Mouse (Mus musculus) neural tube, embryonic 13.5 days (tissue): ENCODE measurements around the gene Lpar3. TPM values are rescaled to one million over a fixed set of nuclear protein-coding genes. Genes with fewer than 3 reads are reported as not detected.

Source experiments
- ATAC-seq: fragments of 200-750 bp; cut with Nextera tagmentation; 2 replicates; pipeline ENCODE4 v1.8.0; 2017; ENCODE audit warnings: low read depth, mild to moderate bottlenecking, moderate TSS enrichment, moderate library complexity
- H3K27ac ChIP-seq: fragments of 300-500 bp; sonication (generic); replicated peaks from 2 replicates; pipeline ENCODE4 v1.5.1; 2015; ENCODE audit warnings: moderate library complexity, mild to moderate bottlenecking, inconsistent platforms
- H3K27me3 ChIP-seq: fragments of 300-500 bp; sonication (generic); 2 replicates; pipeline ENCODE4 v1.6.1; 2015; ENCODE audit warnings: mild to moderate bottlenecking, inconsistent platforms
- H3K36me3 ChIP-seq: fragments of 300-500 bp; sonication (generic); 2 replicates; pipeline ENCODE4 v1.6.1; 2015; ENCODE audit warnings: mild to moderate bottlenecking, inconsistent platforms
- H3K4me1 ChIP-seq: fragments of 300-500 bp; sonication (generic); replicated peaks from 2 replicates; pipeline ENCODE4 v1.6.1; 2015; ENCODE audit warnings: inconsistent platforms
- H3K4me2 ChIP-seq: fragments of 300-500 bp; sonication (generic); 2 replicates; pipeline ENCODE4 v1.6.1; 2015; ENCODE audit warnings: inconsistent platforms, mild to moderate bottlenecking, moderate library complexity
- H3K4me3 ChIP-seq: fragments of 300-500 bp; sonication (generic); 2 replicates; pipeline ENCODE4 v1.5.1; 2015; ENCODE audit warnings: mild to moderate bottlenecking, inconsistent platforms
- H3K9ac ChIP-seq: fragments of 300-500 bp; sonication (generic); 2 replicates; pipeline ENCODE4 v1.6.1; 2015; ENCODE audit warnings: moderate library complexity, mild to moderate bottlenecking, inconsistent platforms
- H3K9me3 ChIP-seq: fragments of 300-500 bp; sonication (generic); 2 replicates; pipeline ENCODE4 v1.6.1; 2016; ENCODE audit warnings: inconsistent platforms
- WGBS: fragments of 180-500 bp; shearing (Covaris S2); methylation state at CpG from one replicate; pipeline ENCODE4 v1.1.7; 2015; 5-methylcytosine and 5-hydroxymethylcytosine counted together
- polyA plus RNA-seq: library from polyadenylated mRNA; unstranded; fragments of >200 nt; fragmentation: Nextera tagmentation; extraction: Ambion mirVana; gene quantifications from 2 replicates; pipeline ENCODE4 v1.2.1, GENCODE M21; 2015

The Lpar3 gene
- polyA plus RNA-seq, 1 experiment from 2014 or later, result 0.92 TPM

DNA sequence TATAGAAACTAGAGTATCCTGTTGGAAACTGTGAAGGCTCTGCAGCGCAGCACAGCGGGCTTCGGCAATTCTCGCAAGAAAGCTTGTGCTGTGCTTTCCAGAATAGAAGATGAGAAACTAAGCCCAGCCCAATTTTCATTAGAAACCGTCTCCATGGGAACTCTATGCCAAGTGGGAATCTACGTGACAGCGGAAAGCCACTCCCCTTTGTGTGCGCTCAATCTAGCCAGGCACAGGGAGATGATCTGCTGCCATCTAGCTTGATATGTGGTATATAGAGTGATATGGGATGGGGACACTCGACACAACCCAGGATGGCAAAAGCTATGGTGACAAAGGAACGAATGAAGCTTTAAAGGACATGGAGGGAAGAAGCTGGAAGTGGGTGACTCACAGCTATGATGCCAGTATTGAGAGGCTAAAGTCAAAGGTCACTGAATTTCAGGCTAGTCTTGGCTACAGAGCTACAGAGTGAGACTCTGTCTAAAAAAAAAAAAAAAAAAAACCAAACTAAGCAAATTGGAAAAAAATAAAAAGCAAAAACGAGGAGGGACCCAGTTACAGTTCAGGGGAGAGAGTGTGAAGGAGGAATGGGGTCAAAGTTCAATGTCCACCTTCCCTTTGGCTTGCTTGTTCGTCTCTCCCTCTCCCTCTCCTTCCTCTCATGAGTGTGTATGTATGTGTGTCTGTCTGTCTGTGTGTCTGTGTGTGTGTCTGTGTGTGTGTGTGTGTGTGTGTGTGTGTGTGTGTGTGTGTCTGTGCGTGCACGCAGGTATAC lies 47.5 kb downstream of the Lpar3 start:
- 79% methylated on average over 14 of the region's 14 CpGs for WGBS

DNA sequence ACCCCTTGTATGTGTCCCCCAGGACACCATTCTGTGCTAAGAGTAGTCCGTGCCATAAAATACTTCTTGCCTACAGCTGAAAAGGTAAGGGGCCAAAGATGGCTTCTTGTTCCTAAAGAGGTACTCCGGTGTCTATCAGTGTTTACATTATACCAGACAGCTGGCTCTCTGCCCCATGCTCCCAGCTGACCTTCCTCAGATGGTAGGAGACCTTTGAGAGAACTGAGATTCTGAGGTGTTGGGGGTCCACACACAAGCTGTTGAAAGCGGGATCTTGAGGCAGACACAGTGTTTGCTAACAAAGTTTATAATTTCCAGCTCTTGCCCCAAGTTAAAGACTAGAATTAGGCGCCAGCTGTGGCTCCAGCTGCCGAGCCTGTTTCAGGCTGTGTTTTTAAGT lies 53.7 kb downstream of the Lpar3 start:
- no peak overlapping the region for H3K4me3 ChIP-seq
- no peak overlapping the region for H3K4me2 ChIP-seq
- H3K4me1 ChIP-seq, result no peaks in the 10 kb centered on the region; the same call in 1 of the 2 replicates
- whole genome bisulfite sequencing, result 77% methylated on average over 5 of the region's 5 CpGs
- no peaks in the 10 kb centered on the region for H3K27me3 ChIP-seq
- no peak overlapping the region for H3K27ac ChIP-seq
- H3K9me3 ChIP-seq, result no peaks in the 10 kb centered on the region
- ATAC-seq, result no peak
- no peaks in the 10 kb centered on the region for H3K36me3 ChIP-seq
- H3K9ac ChIP-seq, result no peak overlapping the region

More for the DNA sequence above, 47.5 kb downstream of the Lpar3 start:
- no peaks in the 10 kb centered on the region for H3K36me3 ChIP-seq
- peak; percentile 53; the same call in 1 of the 2 replicates for ATAC-seq
- no peak overlapping the region for H3K4me2 ChIP-seq
- no peaks in the 10 kb centered on the region for H3K4me1 ChIP-seq
- no peak overlapping the region for H3K27ac ChIP-seq
- H3K9ac ChIP-seq, result no peak overlapping the region
- no peak overlapping the region for H3K4me3 ChIP-seq
- H3K27me3 ChIP-seq, result no peaks in the 10 kb centered on the region
- no peaks in the 10 kb centered on the region for H3K9me3 ChIP-seq

DNA sequence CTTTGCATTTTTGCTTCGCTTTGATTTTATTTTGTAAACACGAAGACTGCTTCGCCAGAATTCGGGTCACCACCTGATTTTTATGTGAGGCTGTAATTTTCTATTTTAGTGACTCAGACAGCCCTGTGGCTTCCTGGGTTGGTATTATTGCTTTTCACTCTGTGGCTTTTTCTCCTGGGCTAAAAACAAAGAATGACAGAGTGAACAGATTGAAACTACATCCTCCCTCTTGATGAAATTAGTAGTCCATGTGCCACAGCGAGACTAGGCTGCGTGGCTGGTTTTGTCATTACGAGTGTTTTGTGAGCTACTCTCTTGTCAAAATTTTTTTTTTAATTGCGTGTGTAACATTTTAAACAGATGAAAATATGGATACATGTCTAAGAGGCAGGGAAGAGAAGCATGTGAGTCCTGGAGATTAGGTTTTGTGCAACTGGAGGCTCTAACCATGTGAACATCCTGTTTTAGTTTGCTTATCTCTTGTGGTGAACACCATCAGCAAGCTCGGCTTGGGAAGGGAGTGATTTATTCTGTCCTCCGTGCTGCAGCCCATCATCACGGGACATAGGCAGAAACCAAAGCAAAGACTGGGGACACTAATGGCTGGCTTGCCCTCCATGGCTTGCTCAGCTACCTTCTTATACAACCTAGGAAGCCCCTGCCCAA lies 54.7 kb downstream of the Lpar3 start:
- Histone ChIP-seq H3K4me2 (no peak overlapping the region), H3K9ac (no peak overlapping the region), H3K4me1 (no peaks in the 10 kb centered on the region; the same call in 1 of the 2 replicates), H3K27me3 (no peaks in the 10 kb centered on the region), H3K27ac (no peak overlapping the region), H3K36me3 (no peaks in the 10 kb centered on the region), H3K4me3 (no peak overlapping the region), H3K9me3 (no peaks in the 10 kb centered on the region)
- no peak for ATAC-seq
- 76% methylated on average over 11 of the region's 11 CpGs for WGBS

- WGBS, result 40% methylated on average over 4 of the region's 4 CpGs
- Histone ChIP-seq H3K27me3 (no peaks in the 10 kb centered on the region), H3K36me3 (no peaks in the 10 kb centered on the region), H3K4me1 (no peaks in the 10 kb centered on the region; the same call in 1 of the 2 replicates), H3K27ac (no peak overlapping the region), H3K4me3 (no peak overlapping the region), H3K9me3 (no peaks in the 10 kb centered on the region), H3K4me2 (no peak overlapping the region), H3K9ac (no peak overlapping the region)
- no peak for ATAC-seq
Observed at GRCm38 (mm10) chr3:146276026-146276409, 55.3 kb downstream of the Lpar3 start.

DNA sequence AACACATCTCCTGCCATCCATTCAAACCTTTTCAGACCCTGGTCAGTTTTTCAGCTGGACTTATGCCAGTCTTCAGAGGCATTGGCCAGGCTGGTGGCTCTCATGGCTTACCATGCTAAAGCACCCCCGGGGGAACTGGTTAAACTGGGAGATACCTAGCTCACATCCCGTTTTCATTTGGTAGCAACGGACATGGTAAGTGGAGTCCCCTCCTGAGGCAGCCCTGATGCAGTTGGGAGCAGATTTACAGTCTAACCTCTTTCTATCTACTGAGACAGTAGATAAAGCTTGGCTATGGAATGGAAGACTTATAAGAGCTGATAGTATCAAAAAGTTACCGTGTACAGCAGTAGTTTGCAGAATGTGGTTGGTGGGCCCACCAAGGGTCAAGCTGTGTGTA lies 56.2 kb downstream of the Lpar3 start:
- H3K9me3 ChIP-seq, result no peaks in the 10 kb centered on the region
- no peak overlapping the region for H3K27ac ChIP-seq
- ATAC-seq, result no peak
- no peak overlapping the region for H3K9ac ChIP-seq
- 92% methylated on average over 4 of the region's 4 CpGs for WGBS
- H3K4me3 ChIP-seq, result no peak overlapping the region
- H3K36me3 ChIP-seq, result no peaks in the 10 kb centered on the region
- H3K27me3 ChIP-seq, result no peaks in the 10 kb centered on the region
- H3K4me1 ChIP-seq, result no peaks in the 10 kb centered on the region; the same call in 1 of the 2 replicates
- no peak overlapping the region for H3K4me2 ChIP-seq

- 75% methylated on average over 11 of the region's 11 CpGs for WGBS
- Histone ChIP-seq H3K9ac (no peak overlapping the region), H3K36me3 (no peaks in the 10 kb centered on the region), H3K27ac (no peak overlapping the region), H3K4me2 (no peak overlapping the region), H3K27me3 (no peaks in the 10 kb centered on the region), H3K4me1 (no peaks in the 10 kb centered on the region; the same call in 1 of the 2 replicates), H3K4me3 (no peak overlapping the region), H3K9me3 (no peaks in the 10 kb centered on the region)
- ATAC-seq, result no peak
Observed at GRCm38 (mm10) chr3:146277456-146277855, 56.7 kb downstream of the Lpar3 start.

GRCm38 (mm10) chr3:146278195-146279140 lies 57.7 kb downstream of the Lpar3 start:
- H3K27me3 ChIP-seq, result no peaks in the 10 kb centered on the region
- no peak overlapping the region for H3K9ac ChIP-seq
- no peak overlapping the region for H3K4me3 ChIP-seq
- no peaks in the 10 kb centered on the region for H3K36me3 ChIP-seq
- no peaks in the 10 kb centered on the region for H3K9me3 ChIP-seq
- no peak overlapping the region for H3K27ac ChIP-seq
- 0 out of 2 replicates have a peak, but pooled peaks have one; percentile 32 for ATAC-seq
- 55% methylated on average over 13 of the region's 13 CpGs for WGBS
- H3K4me2 ChIP-seq, result no peak overlapping the region
- H3K4me1 ChIP-seq, result no peaks in the 10 kb centered on the region; the same call in 1 of the 2 replicates

GRCm38 (mm10) chr3:146283732-146284361 lies 63.1 kb downstream of the Lpar3 start:
- H3K36me3 ChIP-seq, result no peaks in the 10 kb centered on the region
- H3K9me3 ChIP-seq, result no peaks in the 10 kb centered on the region
- H3K4me1 ChIP-seq, result no peaks in the 10 kb centered on the region
- no peak overlapping the region for H3K9ac ChIP-seq
- no peak overlapping the region for H3K4me3 ChIP-seq
- H3K4me2 ChIP-seq, result no peak overlapping the region
- no peak for ATAC-seq
- no peak overlapping the region for H3K27ac ChIP-seq
- 63% methylated on average over 3 of the region's 3 CpGs for WGBS
- H3K27me3 ChIP-seq, result no peaks in the 10 kb centered on the region

GRCm38 (mm10) chr3:146286118-146286517 lies 65.4 kb downstream of the Lpar3 start:
- WGBS, result 62% methylated on average over 4 of the region's 4 CpGs
- no peaks in the 10 kb centered on the region for H3K27me3 ChIP-seq
- no peaks in the 10 kb centered on the region for H3K36me3 ChIP-seq
- no peak overlapping the region for H3K4me2 ChIP-seq
- H3K4me1 ChIP-seq, result no peaks in the 10 kb centered on the region
- no peak overlapping the region for H3K9ac ChIP-seq
- no peak overlapping the region for H3K27ac ChIP-seq
- ATAC-seq, result no peak
- no peak overlapping the region for H3K4me3 ChIP-seq
- H3K9me3 ChIP-seq, result no peaks in the 10 kb centered on the region

DNA sequence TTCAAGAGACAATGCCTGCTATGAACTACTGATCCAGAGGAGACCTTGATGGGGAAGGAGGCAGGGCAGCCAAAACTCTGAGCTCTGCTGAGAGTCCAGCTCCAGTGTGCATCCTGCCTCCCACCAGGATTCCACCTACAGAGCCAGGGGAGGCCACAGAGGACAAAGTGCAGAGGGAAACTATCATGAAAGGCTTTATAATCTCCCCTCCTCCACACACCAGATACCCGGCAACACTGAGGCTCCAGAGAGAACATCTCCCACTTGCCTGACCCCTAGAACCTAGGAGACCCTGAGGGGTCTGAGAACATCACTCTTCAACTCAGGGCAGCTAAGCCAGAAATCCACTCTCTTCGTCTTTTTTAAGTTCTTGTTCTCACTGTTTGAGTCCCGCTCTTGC lies 71.2 kb downstream of the Lpar3 start:
- ATAC-seq, result no peak
- 81% methylated on average over 3 of the region's 3 CpGs for WGBS
- no peaks in the 10 kb centered on the region for H3K9me3 ChIP-seq

DNA sequence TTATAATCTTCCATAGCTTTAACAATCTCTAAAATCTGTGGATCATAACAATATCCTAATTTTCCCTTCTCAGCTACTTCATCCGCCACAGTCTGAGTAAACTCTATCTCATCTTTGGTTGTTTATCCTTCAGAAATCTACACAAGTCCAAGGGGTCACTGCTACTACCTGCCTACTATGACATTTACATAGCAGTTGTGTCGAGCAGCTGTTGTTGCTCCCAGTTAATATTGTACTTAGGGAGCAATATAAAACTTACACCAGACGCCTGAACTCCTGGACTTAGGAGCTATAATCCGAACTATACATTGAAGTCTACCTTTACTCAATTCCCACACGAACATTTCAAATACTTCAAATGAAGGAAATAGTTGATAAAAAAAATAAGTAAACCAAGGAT lies 71.8 kb downstream of the Lpar3 start:
- no peaks in the 10 kb centered on the region for H3K27me3 ChIP-seq
- 88% methylated on average over 5 of the region's 5 CpGs for WGBS

More for the DNA sequence above, 71.2 kb downstream of the Lpar3 start:
- Histone ChIP-seq H3K4me2 (no peak overlapping the region), H3K36me3 (no peaks in the 10 kb centered on the region), H3K9ac (no peak overlapping the region), H3K4me3 (no peak overlapping the region), H3K27me3 (no peaks in the 10 kb centered on the region), H3K27ac (no peak overlapping the region), H3K4me1 (no peaks in the 10 kb centered on the region)

More for the DNA sequence above, 71.8 kb downstream of the Lpar3 start:
- H3K9me3 ChIP-seq, result no peaks in the 10 kb centered on the region
- no peak overlapping the region for H3K27ac ChIP-seq
- H3K9ac ChIP-seq, result no peak overlapping the region
- no peak overlapping the region for H3K4me2 ChIP-seq
- no peak for ATAC-seq
- no peak overlapping the region for H3K4me3 ChIP-seq
- H3K36me3 ChIP-seq, result no peaks in the 10 kb centered on the region
- no peaks in the 10 kb centered on the region for H3K4me1 ChIP-seq
